Mouse (Mus musculus): Measurements from ENCODE around the gene Slc50a1.

Gene Slc50a1

DNA sequence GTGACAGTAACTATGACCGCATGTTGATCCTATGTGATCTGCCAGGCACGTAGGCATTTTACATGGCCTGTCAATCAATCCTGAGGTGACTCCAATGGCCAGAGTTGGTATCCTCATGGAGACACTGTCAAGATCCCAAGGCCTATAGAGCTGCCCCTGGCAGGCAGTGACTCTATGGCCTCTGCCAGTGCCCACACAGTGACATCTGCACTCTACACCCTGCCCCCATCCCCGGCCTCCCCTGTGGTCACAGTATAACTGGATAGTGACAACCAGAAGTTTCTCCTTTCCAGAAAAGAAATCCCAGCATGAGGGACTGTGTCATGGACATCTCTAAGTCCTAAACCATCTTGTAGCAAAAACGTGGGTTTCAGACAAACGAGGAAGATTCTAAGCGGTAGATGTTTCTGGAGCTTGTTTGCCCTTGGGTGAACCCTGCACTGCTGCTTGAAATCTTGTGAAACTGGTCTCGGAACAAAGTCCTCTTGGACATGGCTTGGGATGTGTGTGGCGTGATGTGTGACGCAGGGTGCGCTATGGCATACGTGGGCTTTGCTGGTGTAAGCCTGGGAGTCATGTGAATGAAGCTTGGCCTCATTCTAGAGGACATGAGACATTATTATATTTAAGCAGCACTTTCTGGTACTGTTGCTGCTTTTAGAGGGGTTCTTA lies 23.0 kb upstream of the Slc50a1 start:
- no peak for DNase-seq

DNA sequence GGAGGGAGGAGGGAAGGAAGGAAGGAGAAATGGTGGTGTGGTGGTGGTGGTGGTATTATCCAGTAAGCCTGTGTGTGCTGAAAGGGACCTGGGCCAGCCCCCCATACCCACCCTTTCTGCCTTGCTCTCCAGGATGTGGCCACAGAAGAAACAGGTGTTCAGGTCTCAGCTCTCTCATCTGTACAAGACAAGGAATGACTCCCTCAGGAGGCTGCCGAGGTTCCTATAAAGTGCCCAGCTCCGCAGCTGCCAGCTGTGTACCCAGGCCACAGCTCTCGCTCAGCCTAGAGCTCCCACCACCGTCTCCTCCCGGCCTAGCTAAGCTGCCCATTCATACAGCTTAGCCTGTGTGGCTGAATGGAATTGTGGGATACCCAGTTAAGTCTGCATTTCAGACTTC lies 21.9 kb upstream of the Slc50a1 start:
- DNase-seq: no peak

DNA sequence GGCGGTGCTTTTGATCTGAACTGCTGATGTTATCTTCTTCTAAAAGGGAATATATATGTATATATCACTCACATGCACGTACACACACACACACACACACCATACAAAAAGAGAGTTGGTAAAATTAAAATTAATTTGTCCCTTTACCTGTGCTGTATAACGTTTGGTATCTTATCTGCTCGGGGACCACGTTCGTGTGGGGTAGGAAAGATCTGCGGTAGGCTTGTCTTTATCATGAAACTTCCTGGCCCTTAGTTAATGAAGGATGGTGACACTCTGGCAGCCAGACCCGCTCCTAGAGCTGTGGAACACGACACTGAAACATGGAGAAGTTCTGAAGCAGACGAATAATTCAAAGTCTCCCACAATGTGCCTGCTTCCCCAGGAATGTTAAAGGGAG lies 21.5 kb upstream of the Slc50a1 start:
- DNase-seq: no peak

DNA sequence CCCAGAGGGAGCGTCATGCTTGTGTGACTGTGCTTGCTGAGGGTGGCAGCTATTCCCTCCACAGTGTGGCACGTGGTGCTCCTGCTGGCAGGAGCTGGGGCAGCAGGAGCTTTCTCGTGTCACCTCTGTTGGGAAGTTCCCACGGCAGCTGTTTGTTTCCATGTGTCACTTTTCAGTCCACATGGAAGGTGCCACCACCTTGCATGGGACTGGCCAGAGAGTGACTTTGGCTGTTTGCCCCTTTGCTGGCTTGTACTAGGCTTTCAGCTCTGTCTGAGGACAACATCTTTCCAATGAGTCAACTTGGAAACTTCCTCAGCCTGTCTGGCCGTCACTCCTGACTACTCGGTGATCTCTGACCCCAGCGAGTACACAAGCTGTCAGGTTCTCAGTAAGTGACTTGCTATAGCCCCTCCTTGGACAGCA lies 18.1 kb upstream of the Slc50a1 start:
- no peak for DNase-seq

DNA sequence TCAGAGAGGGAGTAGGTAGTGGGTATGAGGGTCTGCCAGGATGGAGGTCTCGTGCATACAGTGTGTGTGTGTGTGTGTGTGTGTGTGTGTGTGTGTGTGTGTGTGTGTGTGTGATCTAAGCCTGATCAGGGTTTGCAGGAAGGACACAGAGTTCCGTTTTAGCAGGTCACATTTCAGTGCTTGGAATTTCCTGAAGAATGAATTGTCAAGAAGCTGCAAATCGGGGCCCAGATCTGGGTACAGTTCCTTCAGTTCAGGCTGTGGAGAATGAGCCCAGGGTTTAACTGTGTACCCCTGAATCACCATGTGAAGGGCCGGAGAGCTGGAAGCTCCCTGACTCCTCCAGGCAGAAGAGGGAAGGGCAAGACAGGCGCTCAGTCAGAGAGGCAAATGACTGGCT lies 16.9 kb upstream of the Slc50a1 start:
- DNase-seq: no peak

DNA sequence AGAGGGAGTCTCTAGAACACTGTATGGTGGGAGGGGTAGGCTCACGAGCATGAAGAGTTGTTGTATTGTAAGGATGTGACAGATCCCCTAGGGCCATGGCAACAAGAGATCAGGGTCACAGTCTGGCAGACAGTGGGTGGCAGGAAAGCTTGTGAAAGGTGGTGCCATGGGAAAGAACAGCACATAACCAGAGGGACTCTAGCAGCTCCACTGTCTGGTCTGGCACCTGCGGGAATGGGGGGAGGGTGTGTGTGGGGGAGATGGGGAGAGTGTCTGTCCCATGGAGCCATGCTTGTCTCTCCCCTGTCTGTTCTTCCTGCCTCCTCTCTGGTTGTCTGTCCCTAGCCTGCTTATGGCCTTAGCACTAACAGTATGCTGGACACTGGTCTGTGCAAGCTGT lies 15.2 kb upstream of the Slc50a1 start:
- DNase-seq: no peak

DNA sequence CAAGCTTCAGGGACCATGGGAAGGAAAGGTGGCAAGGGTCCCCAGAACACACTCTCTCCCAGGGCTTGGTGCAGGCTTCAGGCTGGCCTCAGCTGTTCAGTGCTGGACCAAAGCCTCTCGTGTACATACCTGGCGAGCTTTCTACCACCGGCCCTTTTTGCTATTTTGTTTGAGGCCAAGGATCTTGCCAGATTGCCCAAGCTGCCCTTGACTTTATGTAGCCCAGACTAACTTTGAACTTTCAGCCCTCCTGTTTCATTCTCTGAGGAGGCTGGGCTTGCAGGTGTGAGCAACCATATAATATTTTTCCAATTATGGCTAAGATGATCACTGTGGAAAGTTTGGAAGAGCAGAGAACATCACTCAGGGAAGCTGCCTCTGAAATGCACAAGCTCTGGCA lies 13.9 kb upstream of the Slc50a1 start:
- no peak for DNase-seq

DNA sequence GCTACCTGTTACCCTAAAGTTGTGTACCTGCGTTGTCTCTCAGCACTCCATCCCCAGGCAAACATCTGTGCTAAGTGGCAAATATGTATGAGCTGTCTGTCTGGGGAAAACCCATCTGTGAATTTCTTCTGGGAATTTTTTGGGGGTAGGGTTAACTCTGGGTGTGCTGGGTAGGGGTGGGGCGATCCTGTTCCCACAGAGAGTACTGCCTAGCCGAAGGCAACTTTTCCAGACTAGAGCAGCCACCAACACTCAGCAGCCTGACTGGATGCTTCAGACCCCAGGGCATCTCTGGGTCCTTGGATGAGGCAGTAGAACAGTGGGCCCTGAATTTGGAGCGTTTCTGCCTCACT lies 11.9 kb upstream of the Slc50a1 start:
- no peak for DNase-seq

DNA sequence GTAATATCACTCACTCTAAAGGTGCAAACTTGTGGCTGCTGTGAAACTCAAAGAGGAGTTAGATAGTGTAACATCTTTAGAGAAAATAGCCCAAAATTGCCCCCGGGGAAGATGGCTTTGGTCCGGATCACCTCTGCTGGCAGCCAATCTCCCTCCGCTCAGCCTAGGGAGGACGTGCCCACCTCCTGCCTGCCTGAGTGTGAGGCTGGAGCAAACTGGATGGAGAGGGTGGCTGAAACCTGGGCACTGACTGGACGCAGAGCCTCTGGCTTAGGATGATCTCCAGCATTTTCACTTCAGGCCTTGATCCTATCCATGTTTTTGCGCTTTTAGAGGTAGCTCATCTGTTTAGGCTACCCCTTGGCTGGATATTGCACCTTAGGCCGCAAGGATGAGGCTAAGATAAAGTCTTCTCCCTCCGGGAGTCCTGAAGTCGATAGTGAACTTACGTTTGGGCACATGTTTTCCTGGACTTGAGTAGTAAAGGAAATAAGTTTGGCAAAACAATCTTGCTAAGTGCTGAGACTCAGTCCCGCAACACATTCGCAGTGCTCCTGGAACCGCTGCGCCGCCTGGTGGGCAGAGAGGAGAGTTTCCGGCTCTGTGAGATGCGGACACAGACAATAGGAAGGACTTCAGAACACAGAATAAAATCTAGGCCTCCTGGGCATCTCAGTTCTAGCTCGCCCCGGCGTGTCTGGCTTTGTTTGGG lies 11.4 kb upstream of the Slc50a1 start:
- peak; percentile 81 for DNase-seq

DNA sequence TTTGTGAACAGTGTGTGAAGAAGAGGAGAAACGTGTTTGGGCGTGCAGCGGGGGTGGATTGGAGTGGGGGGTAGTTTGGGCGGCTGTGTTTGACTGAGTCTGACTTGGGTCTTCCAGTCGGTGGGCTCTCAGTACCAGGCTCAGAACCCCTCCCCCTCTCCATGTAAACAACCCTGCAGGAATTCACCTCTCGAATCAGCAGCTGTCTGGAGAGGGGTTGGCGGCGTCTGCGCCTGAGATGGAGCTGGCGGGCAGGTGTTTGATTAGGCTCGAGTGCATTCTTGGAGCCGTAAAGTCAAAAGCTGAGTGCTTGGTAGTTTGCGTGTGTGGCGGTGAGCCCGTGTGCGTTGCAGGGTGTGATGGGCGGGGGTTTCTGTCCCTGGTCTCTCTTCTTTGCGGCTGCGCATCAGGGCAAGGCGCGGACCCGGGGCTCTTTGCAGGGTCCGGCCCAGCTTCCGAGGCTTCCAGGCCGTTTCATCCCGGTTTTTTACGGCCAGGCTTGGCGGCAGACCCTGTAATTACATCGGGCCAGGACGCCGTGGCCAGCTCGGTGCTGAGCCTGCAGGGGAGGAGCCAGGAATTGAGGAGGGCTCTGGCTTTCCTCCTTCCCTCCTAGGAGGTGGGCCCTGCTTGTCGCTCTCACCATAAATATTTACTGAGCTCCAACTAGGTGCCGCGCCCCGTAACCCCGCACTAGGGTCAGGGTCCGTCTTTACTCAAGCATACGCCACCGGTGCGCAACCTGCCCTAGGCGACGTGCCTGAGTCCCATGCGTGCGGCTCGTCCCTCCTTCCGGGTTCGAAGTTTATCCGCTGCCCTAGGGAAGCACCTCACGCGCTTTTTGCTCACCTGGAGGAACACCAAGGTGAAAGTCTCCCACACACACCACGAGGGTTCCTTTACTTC lies 10.5 kb upstream of the Slc50a1 start, which contains the start of gene Efna1:
Efna1 (minus strand) TSS at position 537 of the 906 bp plus-strand sequence.
- DNase-seq: peak; percentile 44

DNA sequence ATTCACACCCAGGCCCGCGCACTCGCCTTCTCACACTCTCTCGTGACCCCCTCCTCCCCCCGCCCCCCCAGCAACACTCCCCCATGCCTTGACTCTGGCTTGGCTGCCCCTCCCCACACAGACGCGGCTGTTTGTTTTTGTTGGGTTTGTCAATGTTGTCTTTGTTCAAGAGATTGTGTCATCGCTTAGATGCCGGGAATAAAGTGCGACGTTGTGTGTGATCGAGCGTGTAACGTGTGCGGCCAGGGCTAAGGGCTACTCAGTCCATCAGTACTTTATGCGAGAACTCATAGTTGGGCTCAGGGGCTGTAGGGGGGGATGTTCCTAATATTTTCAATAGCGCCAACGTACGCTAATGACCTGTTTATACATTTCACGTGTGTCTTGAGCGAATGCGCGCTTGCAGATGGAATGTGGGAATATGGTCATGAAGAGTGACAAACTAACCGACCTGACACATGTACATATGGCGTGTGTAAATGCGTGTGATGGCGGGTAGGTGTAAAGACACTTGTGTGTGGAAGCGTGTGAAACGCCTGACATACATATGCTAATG lies 9.8 kb upstream of the Slc50a1 start:
- DNase-seq: no peak

DNA sequence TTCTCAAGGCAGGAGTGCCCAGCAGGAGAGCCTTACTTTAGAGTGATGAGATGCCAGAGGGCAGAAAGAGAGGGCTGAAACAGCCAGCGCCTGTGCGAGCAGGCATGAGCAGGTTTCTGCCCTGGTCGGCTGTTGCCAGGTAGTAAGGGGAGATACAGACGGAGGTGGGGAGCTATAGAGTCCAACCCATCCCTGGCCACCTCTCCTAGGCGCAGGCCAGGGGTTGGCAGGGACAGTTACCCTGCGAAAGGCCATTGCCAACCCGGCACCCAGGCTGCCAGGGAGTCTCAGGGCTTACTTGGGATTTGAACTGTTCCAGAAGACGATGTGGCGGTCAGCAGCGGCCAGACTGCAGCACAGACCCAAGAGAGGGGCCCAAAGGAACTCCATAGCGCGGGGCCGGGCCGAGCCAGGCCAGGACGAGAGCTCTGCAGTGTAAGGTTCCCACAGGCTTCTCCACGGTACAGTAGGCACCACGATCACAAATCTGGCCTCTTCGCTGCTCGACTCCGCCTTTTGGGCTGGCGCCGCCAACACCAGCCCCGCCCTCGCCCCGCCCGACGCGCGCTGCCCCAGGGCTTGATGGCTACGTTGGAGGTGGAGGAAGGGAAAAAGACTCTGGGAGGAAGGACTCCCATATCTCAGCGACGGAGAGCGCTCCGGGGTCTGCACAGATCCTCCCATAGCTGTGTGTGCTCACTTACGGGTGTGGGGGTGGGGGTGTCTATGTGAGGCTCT lies 9.0 kb upstream of the Slc50a1 start:
- peak; percentile 82 for DNase-seq

DNA sequence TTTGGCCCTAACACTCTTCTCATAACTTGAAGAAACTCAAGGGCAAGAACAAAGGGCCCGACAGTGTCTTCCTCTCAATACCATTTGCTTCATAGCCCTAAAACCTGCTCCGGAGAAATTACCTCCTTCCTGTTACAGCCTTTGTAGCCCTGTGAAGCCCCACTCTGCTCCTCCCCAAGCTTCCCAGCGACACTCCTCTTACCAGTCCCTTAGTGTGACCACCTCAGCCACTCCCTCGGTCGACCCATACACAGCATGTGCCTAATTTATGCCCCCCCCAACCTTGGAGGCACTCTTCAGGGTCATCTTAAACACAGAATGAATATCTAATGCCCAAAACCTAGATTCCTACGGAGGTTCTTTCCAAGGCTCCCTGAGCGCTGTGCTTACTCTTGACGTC lies 8.3 kb upstream of the Slc50a1 start:
- no peak for DNase-seq

DNA sequence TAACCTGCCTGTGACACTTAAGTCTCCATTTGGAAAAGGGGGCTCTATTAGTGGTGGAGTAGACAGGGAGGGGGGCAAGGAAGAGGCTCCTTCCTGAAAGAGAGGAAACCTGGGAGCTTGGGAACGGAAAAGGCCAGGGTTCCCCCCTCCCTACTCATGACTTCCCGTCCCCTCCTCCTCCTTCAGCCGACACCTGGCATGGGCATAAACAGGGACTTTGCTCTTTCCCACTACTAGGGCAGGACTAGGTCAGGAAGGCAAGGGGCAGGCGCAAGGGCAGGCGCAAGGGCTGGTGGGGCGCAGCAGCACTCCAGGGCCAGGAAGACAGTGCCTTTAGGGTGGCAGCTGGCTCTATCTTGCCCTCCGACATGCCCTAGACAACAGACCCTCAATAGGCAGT lies 7.7 kb upstream of the Slc50a1 start:
- DNase-seq: no peak

DNA sequence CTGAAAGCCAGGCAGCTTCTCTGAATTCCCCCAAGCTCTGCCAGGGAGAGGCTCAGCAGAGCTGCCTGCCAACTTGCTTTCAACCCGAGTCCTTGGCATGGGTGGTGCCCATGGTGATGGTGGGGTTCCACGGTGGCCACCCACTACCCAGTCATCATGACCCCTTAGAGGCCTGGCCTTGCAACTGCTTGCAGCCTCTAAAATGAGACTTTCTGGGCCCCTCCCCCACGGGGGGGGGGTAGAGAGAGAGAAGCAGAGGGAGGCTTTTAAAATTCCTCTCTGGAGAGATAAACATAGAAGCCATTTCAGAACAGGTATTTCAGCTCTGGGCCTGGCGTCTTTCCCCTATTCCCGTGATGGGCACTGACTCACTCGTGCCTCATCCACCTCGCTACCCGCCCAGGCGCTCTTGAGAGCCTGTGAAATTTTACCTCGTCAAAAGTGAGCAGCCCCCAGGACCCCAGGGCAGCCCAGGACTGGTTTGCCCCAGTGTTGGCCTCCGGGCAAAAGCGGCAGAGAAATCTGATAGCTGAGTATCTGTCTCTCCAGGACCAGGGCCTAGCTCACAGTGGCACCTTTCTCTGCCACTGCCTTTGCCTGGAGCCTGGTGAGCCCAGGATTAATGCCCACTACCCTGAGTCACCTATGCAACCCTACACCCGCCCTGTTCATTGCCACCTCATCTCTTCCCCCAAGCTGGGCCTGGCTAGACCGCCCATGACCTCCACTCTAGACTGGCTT lies 7.1 kb upstream of the Slc50a1 start:
- DNase-seq: peak; percentile 69

DNA sequence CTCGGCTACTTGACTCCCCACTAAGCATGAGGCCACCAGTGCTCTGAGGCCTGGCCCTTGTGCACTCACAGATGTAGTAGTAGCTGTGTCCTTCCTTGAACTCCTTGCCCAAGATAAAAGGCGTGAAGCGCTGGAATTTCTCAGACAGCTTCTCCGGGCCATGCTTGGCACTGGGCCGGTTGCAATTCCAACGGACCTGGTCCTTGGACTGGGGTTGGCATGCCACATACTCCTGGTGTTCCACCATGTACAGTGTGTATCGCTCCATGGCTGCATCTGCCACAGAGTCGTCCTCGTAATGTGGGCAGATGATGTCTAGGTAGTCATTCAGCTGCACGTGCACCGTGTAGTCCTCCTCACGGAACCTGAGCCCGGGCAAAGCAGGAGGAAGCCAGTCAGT lies 5.7 kb upstream of the Slc50a1 start:
- no peak for DNase-seq

DNA sequence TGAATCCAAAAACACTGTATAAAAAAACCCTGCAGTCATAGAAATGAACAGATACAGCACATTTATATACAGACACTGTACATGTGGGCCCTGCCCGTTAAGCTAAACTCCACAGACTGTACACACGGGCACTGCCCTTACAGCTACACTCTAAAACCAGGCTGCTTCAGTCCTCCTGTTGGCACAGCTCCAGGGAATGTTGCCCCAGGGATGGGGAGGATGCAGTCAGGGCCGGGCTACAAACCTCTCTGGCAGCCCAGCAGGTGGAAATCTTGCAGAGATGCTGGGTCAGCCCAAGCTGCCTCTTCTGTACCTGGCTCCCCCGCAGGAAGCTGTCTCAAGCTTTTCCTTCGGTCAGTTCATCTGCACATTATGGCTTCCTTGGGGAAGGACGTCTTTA lies 1.4 kb upstream of the Slc50a1 start:
- DNase-seq: no peak

DNA sequence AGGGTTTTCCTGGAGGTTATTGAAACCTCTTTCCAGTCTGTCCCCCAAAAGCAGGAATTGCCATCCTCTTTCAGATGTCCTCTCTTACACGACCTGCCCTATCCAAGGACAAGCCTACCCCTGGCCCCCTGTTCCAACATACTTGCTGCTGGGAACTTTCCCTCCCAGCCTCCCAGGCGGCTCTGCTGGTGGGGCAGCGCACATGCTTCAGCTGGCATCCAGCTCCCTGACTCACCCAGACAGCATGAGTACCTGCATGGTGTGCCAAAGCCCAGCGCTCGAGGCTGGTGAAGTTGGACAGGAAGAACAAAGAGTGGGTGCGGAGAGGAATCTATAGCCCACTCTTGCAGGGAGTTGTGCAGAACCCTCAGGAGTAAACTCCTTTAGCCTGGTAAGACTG lies 521 bp upstream of the Slc50a1 start:
- peak; percentile 83 for DNase-seq

DNA sequence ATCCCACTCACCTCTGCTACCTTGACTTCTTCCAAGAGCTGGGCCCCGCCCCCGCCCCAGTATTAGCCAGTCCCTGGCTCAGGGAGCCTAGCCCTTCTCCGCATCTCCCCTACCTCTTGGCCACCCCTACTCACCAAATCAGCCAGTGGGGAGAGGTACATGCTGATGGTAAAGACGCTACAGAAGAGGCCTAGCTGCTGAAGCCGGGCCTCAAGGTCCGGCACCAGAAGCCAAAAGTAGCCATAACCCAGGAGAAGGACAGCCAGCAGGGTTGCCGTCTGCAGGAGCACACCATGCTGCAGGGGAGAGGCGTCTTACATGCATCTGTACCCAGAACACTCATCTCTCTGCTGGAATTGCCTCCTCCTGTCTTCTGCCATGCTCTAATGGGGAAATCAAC lies 1.5 kb downstream of the Slc50a1 start:
- no peak for DNase-seq

DNA sequence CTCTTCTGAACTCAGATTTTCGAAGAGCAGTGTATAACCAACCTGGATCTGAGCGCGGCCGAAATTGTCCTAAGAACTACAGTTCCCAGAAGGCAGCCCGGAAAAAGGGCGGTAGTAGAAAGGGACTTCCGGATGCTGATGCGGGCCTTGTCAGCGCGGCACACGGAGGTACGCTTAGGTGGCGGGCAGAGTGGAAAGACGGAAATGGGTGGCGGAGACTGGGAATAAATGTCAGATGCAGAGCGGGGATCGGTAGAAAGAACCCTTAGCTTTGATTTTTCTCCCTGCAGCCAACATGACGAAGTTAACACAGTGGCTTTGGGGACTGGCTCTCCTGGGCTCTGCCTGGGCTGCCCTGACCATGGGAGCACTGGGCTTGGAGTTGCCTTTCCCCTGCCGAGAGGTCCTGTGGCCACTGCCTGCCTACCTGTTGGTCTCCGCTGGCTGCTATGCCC lies 3.9 kb downstream of the Slc50a1 start:
- peak; percentile 83 for DNase-seq

DNA sequence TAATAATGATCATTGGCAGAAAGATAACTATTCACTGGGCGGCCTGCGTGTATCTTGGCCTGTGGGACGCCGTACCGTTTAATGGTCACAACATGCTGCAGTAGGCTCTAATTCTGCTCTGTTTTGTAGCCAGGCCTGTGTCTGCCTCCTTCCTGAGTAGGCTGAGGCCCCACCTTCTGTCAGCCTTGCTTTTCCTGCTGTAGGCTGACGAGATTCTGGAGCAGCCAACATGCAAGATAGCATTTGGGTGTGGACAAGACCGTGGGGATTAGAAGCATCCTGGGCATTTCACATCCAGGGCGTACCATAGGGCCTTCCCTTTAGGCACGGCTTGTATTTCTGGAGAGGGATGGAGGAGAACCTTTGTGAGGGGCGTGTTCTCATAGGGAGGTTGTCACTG lies 8.0 kb downstream of the Slc50a1 start:
- no peak for DNase-seq

DNA sequence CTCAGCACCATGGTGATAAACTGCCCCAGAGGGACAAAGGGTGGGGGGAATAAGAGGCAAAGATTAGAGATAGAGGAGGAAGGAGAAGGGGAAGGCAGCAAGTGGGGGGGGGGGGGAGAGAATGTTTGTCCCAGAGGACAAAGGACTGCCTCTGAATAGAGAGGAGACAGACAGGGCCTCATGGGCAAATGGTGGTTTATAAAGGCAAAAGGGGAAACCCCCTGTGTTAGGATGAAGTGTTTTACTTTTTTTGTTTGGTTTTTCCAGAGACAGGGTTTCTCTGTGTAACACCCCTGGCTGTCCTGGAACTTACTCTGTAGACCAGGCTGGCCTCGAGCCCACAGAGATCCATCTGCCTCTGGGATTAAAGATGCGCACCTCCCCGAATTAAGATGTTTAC lies 10.2 kb downstream of the Slc50a1 start:
- DNase-seq: no peak
